Mouse (Mus musculus): ENCODE data around the gene Nagpa.

GRCm38 (mm10) chr16:5186234-5186633 is 17.6 kb downstream of the Nagpa start:
- TF ChIP-seq USF1 (IDR thresholded peaks at IDR 0.05; ENCODE audit: low read depth) = no peak
- no peak for TF ChIP-seq CTCF (IDR thresholded peaks at IDR 0.05; ENCODE audit: control insufficient read depth, insufficient read depth, insufficient read length)
- TF ChIP-seq MAX (IDR thresholded peaks at IDR 0.05) = no peak
- TF ChIP-seq MYOD1 (IDR thresholded peaks at IDR 0.05; ENCODE audit: control insufficient read depth, insufficient read length, low read depth) = no peak
- no peak for TF ChIP-seq MYOG (IDR thresholded peaks at IDR 0.05; ENCODE audit: control insufficient read depth, extremely low read depth, insufficient read length)
- no peak for TF ChIP-seq CEBPB (IDR thresholded peaks at IDR 0.05; ENCODE audit: low read depth)
